Mouse (Mus musculus): ENCODE measurements around the gene Rnf123. TPM values are rescaled to one million over a fixed set of nuclear protein-coding genes. Genes with fewer than 3 reads are reported as not detected.

The Rnf123 gene
- polyA plus RNA-seq, 1 experiment, result 88.0 TPM

DNA sequence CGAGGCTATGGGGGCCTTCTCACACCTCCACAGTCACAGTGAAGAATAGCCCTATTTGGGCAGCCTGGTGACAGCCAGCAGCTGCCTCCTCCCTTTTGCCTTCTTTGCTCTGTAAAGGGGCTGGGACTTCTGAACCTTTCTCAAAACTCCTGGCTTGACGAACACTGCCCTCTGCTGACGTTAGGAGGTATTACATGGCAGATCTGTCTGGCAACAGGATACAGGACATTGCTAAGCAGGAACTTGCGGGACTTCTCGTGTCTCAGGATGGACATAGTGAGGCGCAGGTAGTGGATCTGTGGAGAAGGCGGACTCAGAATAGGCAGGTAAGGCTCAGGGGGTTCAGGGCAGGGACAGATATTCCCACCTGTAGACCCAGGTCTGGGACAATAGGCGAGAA, 15.2 kb downstream of the Rnf123 start:
- TF ChIP-seq CTCF (IDR thresholded peaks at IDR 0.05; ENCODE audit: insufficient read depth, low read length), result peak; percentile 83
- TF ChIP-seq POLR2A (IDR thresholded peaks at IDR 0.05; ENCODE audit: borderline replicate concordance, extremely low read depth, low read depth, low read length), result no peak
- H3K4me1 ChIP-seq (ENCODE audit: control insufficient read depth, insufficient read depth, low read length), result no peaks in the 10 kb centered on the region
- DNase-seq, result peak; percentile 80
- no peak overlapping the region for H3K4me3 ChIP-seq (replicated peaks; ENCODE audit: extremely low read depth, low read depth, low read length)
- 18% methylated on average over 8 of the region's 8 CpGs for WGBS

DNA sequence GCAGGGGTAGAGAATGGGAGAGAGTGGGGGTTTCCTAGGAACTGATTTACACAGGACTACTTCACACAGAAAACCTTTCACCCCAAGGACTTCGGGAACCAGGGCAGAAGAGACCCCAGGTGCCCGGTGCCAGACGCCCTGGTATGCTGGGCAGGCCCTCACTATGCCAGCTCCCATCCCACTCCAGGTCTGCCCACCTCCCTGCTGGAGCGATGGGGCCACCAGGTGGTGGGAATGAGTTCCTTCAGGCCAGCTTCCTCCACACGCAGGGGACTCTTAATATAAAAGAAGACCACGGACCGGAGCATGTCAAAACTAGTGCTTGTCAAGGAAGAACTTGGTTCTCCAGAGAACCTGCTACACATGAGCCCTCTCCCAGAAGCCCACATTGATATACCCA, 15.9 kb downstream of the Rnf123 start:
- H3K4me1 ChIP-seq (ENCODE audit: control insufficient read depth, insufficient read depth, low read length), result no peaks in the 10 kb centered on the region
- 81% methylated on average over 7 of the region's 7 CpGs for WGBS
- H3K4me3 ChIP-seq (replicated peaks; ENCODE audit: extremely low read depth, low read depth, low read length), result no peak overlapping the region
- TF ChIP-seq CTCF (IDR thresholded peaks at IDR 0.05; ENCODE audit: insufficient read depth, low read length), result no peak
- TF ChIP-seq POLR2A (IDR thresholded peaks at IDR 0.05; ENCODE audit: borderline replicate concordance, extremely low read depth, low read depth, low read length), result no peak
- no peak for DNase-seq

DNA sequence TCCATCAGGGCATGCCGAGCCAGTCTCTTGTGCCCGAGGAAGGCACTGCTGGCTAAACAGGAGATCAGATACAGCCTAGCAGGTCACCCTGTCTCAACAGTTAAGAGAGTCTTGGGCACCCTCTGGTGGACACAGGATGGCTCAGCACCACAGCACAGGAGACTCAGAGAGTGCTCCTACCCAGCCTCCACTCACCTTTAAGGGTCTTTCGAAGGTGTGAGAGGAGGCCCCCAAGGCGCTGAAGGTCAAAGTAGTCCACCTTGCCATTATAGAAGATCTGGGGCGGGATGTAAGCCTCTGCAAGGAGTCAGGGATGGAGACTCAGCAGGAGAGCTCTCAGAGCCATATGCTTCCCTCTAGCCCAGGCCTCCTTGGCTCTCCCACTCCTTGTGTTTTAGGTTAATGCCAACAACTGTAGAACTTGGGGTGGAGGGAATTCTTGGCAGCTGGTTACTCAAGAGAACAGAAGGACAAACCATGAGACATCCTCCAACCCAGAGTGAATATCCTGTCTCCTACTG, 17.6 kb downstream of the Rnf123 start:
- TF ChIP-seq POLR2A (IDR thresholded peaks at IDR 0.05; ENCODE audit: borderline replicate concordance, extremely low read depth, low read depth, low read length) (no peak), CTCF (IDR thresholded peaks at IDR 0.05; ENCODE audit: insufficient read depth, low read length) (peak; percentile 80)
- H3K4me3 ChIP-seq (replicated peaks; ENCODE audit: extremely low read depth, low read depth, low read length), result no peak overlapping the region
- peak; percentile 42 for DNase-seq
- H3K4me1 ChIP-seq (ENCODE audit: control insufficient read depth, insufficient read depth, low read length), result no peaks in the 10 kb centered on the region
- WGBS, result 38% methylated on average over 5 of the region's 5 CpGs

DNA sequence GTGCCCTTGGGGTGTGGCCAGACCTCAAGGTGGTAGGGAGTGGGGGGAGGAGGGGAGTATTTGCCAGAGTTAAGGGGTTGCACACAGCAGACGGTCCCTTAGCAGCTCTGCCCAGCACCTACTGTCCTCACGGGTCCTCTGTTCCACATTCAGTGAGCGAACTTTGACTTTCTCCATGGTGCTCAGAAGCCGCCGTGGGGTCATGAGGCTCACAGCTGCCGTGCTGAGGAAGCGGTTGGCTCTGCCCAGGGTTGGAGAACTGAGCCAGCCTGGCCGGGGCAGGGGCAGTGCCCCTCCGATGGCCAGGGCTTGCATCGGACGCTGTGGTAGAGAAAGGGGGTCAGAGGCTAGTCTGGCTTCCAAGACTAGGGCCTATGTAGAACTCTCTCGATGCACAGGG, 19.8 kb downstream of the Rnf123 start:
- H3K4me1 ChIP-seq (ENCODE audit: control insufficient read depth, insufficient read depth, low read length), result no peaks in the 10 kb centered on the region
- TF ChIP-seq CTCF (IDR thresholded peaks at IDR 0.05; ENCODE audit: insufficient read depth, low read length), result no peak
- 91% methylated on average over 12 of the region's 12 CpGs for WGBS
- DNase-seq, result no peak
- no peak overlapping the region for H3K4me3 ChIP-seq (replicated peaks; ENCODE audit: extremely low read depth, low read depth, low read length)

DNA sequence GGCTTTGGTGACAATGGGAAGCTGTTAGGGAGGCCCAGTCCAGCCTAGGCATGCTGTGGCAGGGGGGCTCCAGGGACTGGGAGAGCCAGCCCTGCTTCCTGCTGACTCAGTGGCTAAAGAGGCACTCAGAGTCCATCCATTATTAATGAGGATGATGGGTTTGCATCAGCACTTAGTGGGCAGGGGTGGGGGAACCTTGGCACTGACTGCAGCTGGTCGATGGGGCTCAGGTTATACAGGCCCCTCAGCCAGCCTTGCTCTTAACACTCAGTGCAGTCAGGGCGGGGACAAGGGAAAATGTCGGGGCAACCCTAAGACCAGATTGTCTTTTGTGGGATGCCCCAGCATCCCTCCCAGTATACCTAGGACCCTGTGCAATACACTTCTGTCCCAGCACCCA, 21.0 kb downstream of the Rnf123 start:
- Histone ChIP-seq H3K4me1 (ENCODE audit: control insufficient read depth, insufficient read depth, low read length) (no peaks in the 10 kb centered on the region), H3K4me3 (replicated peaks; ENCODE audit: extremely low read depth, low read depth, low read length) (no peak overlapping the region)
- no peak for DNase-seq
- TF ChIP-seq CTCF (IDR thresholded peaks at IDR 0.05; ENCODE audit: insufficient read depth, low read length) (no peak), POLR2A (IDR thresholded peaks at IDR 0.05; ENCODE audit: borderline replicate concordance, extremely low read depth, low read depth, low read length) (no peak)
- 88% methylated on average over 3 of the region's 3 CpGs for WGBS

DNA sequence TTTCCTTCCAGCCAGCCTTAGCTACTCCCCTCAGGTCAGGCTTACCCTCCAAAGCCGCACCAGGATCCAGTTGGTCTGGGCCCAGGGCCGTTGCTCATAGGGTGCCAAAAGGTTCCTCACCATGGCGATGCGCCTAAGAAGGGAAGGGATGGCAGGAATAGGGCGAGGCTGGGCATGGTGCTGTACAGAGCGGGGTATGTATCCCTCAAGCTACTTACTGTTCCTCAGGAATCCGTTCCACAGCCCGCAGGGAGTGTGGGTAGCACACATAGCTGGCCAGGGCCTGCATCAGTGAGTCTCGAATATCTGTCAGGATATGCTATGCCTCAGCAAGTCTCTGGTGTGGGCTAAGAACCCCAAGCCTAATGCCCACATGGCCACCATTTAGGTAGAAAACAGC, 24.9 kb downstream of the Rnf123 start:
- Histone ChIP-seq H3K4me1 (ENCODE audit: control insufficient read depth, insufficient read depth, low read length) (peaks cover 3% of the 10 kb centered on the region; the same call in 1 of the 2 replicates), H3K4me3 (replicated peaks; ENCODE audit: extremely low read depth, low read depth, low read length) (no peak overlapping the region)
- WGBS, result 94% methylated on average over 9 of the region's 9 CpGs
- DNase-seq, result no peak
- TF ChIP-seq POLR2A (IDR thresholded peaks at IDR 0.05; ENCODE audit: borderline replicate concordance, extremely low read depth, low read depth, low read length) (no peak), CTCF (IDR thresholded peaks at IDR 0.05; ENCODE audit: insufficient read depth, low read length) (no peak)

DNA sequence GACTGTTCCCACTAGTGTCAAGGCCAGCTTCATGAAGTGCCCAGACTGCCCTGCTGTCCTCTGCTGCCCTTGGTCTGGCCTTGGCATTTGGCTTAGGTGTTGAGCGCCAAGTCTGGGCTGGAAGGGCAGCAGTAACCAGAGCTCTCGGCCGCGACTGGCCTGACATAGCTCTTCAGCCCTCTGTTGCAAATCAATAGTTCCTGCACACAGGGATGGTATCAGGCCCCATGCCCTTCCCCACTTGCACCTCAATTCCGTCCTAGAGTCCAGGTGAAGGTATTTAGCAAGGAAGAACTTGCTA, 25.9 kb downstream of the Rnf123 start:
- WGBS, result 90% methylated on average over 5 of the region's 5 CpGs
- Histone ChIP-seq H3K4me3 (replicated peaks; ENCODE audit: extremely low read depth, low read depth, low read length) (no peak overlapping the region), H3K4me1 (ENCODE audit: control insufficient read depth, insufficient read depth, low read length) (peaks cover 6% of the 10 kb centered on the region)
- TF ChIP-seq CTCF (IDR thresholded peaks at IDR 0.05; ENCODE audit: insufficient read depth, low read length) (no peak), POLR2A (IDR thresholded peaks at IDR 0.05; ENCODE audit: borderline replicate concordance, extremely low read depth, low read depth, low read length) (no peak)
- no peak for DNase-seq

DNA sequence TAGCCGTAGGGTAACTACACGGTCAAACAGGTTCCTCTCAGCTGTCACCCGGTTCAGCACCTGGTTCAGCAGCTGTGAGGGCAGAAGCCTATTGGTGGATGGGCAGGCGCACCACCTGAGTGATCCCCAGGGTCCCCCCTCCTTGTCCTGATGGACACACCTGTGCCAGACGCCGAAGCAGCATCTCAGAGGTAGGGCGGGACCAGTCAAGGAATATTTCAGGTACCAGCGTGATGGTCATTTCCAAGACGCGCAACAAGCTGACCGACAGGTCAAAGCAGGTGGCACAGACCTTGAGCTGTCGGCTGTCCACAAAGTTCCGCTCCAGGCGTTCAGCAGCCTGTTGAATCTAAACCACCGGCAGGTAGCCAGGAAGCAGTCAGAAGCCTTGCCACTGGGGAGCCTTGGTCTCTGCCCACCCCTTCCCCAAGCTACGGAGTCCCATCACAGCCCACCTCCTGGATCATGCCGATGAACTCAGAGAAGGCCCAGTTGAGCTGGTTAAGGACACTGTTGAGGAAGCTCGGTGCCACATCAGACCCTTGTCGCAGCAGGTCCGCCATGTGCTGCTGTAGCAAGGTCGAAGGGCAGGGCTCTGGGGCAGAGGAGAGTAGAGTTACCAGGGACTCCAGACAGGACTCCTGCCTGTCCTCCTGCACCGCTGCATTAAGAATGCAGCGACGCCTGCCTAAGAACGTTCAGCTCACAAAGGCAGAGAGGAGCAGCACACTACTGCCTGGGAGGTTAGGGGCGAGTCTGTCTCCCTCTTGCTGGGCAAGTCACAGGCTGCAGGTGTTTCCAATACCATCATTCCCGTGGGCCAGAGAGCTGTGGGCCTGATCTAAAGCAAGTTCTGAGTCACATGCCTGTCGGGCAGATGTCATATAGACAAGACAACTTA, 26.5 kb downstream of the Rnf123 start:
- peaks cover 6% of the 10 kb centered on the region for H3K4me1 ChIP-seq (ENCODE audit: control insufficient read depth, insufficient read depth, low read length)

DNA sequence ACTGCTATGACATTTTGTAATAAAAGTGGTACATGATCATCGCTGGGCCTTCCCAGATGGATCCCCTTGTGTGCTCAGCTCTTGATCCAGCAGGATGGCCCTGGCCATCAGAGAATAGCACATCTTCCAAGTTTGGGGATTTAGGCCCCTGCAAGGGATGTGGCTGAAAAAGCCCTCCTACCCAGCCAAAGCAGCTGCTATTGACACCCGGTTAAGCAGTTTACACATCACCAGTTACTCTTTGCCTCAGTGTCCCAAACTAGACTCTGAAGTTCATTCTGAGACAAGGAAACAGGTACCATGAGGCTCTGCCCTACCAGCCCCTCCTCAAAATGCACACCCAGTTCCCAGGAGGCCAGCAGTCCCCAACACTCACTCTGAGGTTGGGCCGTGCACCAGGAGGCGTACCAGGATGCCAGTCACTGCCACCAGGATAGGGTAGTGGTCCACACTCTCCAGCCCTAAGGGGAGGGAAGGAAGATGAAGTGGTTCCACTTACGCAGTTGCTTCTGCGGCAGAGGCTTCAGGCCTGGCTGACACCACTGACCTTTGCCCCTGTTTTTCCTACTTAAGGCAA, 27.4 kb downstream of the Rnf123 start:
- H3K4me3 ChIP-seq (replicated peaks; ENCODE audit: extremely low read depth, low read depth, low read length), result no peak overlapping the region
- peaks cover 6% of the 10 kb centered on the region for H3K4me1 ChIP-seq (ENCODE audit: control insufficient read depth, insufficient read depth, low read length)
- no peak for TF ChIP-seq CTCF (IDR thresholded peaks at IDR 0.05; ENCODE audit: insufficient read depth, low read length)
- no peak for TF ChIP-seq POLR2A (IDR thresholded peaks at IDR 0.05; ENCODE audit: borderline replicate concordance, extremely low read depth, low read depth, low read length)
- DNase-seq, result no peak
- 87% methylated on average over 6 of the region's 6 CpGs for WGBS

More for the DNA sequence above, 26.5 kb downstream of the Rnf123 start:
- no peak overlapping the region for H3K4me3 ChIP-seq (replicated peaks; ENCODE audit: extremely low read depth, low read depth, low read length)
- DNase-seq, result no peak
- WGBS, result 86% methylated on average over 28 of the region's 28 CpGs
- TF ChIP-seq POLR2A (IDR thresholded peaks at IDR 0.05; ENCODE audit: borderline replicate concordance, extremely low read depth, low read depth, low read length) (no peak), CTCF (IDR thresholded peaks at IDR 0.05; ENCODE audit: insufficient read depth, low read length) (no peak)

DNA sequence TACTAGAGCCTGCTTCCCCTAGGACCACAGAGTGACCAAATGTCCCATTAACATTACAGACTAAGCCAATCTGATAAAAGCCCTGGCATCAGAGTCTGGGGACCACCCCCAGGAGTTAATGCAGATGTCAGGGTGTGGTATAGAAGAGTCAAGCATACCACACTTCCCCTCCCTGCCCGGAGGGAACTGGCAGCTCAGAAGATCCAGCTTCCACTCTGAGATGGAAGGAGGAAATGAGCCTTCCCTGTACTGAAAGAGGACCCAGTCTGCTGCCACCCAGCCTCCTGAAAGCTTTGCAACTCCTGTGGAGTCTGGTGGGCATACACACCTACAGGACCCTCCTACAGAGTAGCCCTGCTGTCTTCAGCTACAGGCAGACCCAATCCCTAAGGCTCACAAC, 28.1 kb downstream of the Rnf123 start:
- TF ChIP-seq CTCF (IDR thresholded peaks at IDR 0.05; ENCODE audit: insufficient read depth, low read length) (no peak), POLR2A (IDR thresholded peaks at IDR 0.05; ENCODE audit: borderline replicate concordance, extremely low read depth, low read depth, low read length) (no peak)
- H3K4me1 ChIP-seq (ENCODE audit: control insufficient read depth, insufficient read depth, low read length), result peaks cover 6% of the 10 kb centered on the region
- H3K4me3 ChIP-seq (replicated peaks; ENCODE audit: extremely low read depth, low read depth, low read length), result no peak overlapping the region
- WGBS, result 40% methylated on average over 1 of the region's 1 CpGs
- no peak for DNase-seq
